Mouse (Mus musculus): ENCODE measurements around the gene Spout1. TPM values are rescaled to one million over a fixed set of nuclear protein-coding genes. Genes with fewer than 3 reads are reported as not detected.
"Not testable (repeated sequence)": the region's sequence is repeated elsewhere in the genome, so short reads cannot be mapped to it uniquely, and the experiment has no call there.

Gene Spout1
- polyA plus RNA-seq, 1 experiment from 2014 or later: 59.0 TPM

- peaks cover 26% of the 10 kb centered on the region for H3K4me1 ChIP-seq (replicated peaks)
- H3K27ac ChIP-seq (replicated peaks): no peak overlapping the region
- ATAC-seq (ENCODE audit: low read depth): no peak
- WGBS: 89% methylated on average over 8 of the region's 8 CpGs
- no peaks in the 10 kb centered on the region for H3K9me3 ChIP-seq
- no peak overlapping the region for H3K4me3 ChIP-seq
- peaks cover 46% of the 10 kb centered on the region for H3K36me3 ChIP-seq
- no peak overlapping the region for H3K9ac ChIP-seq
- no peaks in the 10 kb centered on the region for H3K27me3 ChIP-seq
- no peak overlapping the region for H3K4me2 ChIP-seq
Measured at GRCm38 (mm10) chr2:30175897-30176296, 2.4 kb downstream of the Spout1 start.

- ATAC-seq (ENCODE audit: low read depth): no peak
- H3K9ac ChIP-seq: no peak overlapping the region
- no peaks in the 10 kb centered on the region for H3K27me3 ChIP-seq
- no peak overlapping the region for H3K4me3 ChIP-seq
- no peak overlapping the region for H3K4me2 ChIP-seq
- WGBS: 97% methylated on average over 20 of the region's 20 CpGs
- peaks cover 46% of the 10 kb centered on the region for H3K36me3 ChIP-seq
- H3K9me3 ChIP-seq: no peaks in the 10 kb centered on the region
- peaks cover 26% of the 10 kb centered on the region for H3K4me1 ChIP-seq (replicated peaks)
- no peak overlapping the region for H3K27ac ChIP-seq (replicated peaks)
Measured at GRCm38 (mm10) chr2:30173541-30174240, 4.6 kb downstream of the Spout1 start.

- Histone ChIP-seq H3K4me1 (replicated peaks) (peaks cover 16% of the 10 kb centered on the region), H3K4me2 (peak overlapping the region; percentile 95), H3K36me3 (peaks cover 45% of the 10 kb centered on the region), H3K9ac (peak overlapping the region; percentile 82), H3K27me3 (no peaks in the 10 kb centered on the region), H3K4me3 (peak overlapping the region; percentile 58), H3K9me3 (0 out of 2 replicates have a peak, but pooled peaks cover under 1% of the 10 kb centered on the region), H3K27ac (replicated peaks) (peak overlapping the region; percentile 93)
- ATAC-seq (ENCODE audit: low read depth): peak; percentile 61; the same call in 1 of the 2 replicates
- 1% methylated on average over 19 of the region's 19 CpGs for WGBS
Measured at GRCm38 (mm10) chr2:30171997-30172382, 6.3 kb downstream of the Spout1 start.

DNA sequence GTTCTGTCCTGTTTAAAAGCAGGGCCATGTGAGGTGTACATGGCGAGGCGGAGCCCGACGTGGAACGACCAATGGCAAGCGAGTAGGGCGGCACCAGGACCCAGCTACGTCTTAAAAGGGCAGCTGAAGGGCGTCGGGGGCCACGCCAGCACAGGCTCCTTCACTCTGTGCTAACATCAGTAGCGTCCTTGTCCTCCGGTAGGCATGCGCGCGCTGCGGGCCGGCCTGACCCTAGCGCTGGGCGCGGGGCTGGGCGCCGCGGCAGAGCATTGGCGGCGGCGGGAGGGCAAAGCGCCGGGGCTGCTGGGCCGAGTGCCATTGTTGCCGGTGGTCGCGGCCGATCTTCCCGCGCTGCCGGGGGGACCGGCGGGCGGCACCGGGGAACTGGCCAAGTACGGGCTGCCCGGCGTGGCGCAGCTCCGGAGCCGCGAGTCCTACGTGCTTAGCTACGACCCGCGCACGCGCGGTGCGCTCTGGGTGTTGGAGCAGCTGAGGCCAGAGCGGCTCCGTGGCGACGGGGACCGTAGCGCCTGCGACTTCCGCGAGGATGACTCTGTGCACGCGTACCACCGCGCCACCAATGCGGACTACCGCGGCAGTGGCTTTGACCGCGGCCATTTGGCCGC is 6.8 kb downstream of the Spout1 start, which contains the start of gene Endog:
Gene Endog (plus strand): TSS at position 123 of the 626 bp plus-strand sequence.
- WGBS: under 1% methylated on average over 74 of the region's 75 CpGs
- 0 out of 2 replicates have a peak, but pooled peaks cover 5% of the 10 kb centered on the region for H3K9me3 ChIP-seq
- peak within 1 kb of the TSS; percentile 95 for H3K4me2 ChIP-seq
- peak; percentile 96 for ATAC-seq (ENCODE audit: low read depth)
- no peaks in the 10 kb centered on the region for H3K27me3 ChIP-seq
- H3K4me3 ChIP-seq: peak within 1 kb of the TSS; percentile 58
- H3K36me3 ChIP-seq: peaks cover 40% of the 10 kb centered on the region
- H3K27ac ChIP-seq (replicated peaks): peak within 1 kb of the TSS; percentile 93
- peaks cover 14% of the 10 kb centered on the region for H3K4me1 ChIP-seq (replicated peaks)
- H3K9ac ChIP-seq: peak within 1 kb of the TSS; percentile 82

DNA sequence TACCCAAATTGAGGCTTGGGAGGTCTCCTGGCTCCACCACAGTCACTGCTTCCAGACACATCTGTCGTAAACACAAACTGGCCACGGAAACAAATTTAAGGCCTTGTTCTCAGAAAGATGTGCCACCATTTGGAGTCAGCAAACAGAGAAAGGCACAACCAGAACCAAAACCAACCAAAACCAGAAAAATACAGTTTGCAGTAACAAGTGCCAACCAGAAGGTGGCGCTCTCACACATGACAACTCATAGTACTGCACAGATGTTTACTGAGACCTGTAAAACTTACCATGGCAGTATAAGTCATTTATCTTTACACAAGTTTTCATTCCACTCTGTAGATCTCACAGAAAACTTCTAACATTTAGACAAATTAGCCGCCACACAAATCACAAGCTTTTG is 11.6 kb downstream of the Spout1 start:
- Histone ChIP-seq H3K9me3 (0 out of 2 replicates have a peak, but pooled peaks cover 5% of the 10 kb centered on the region), H3K9ac (no peak overlapping the region), H3K4me2 (no peak overlapping the region), H3K27ac (replicated peaks) (no peak overlapping the region), H3K36me3 (no peaks in the 10 kb centered on the region), H3K4me1 (replicated peaks) (no peaks in the 10 kb centered on the region), H3K4me3 (no peak overlapping the region), H3K27me3 (no peaks in the 10 kb centered on the region)
- WGBS: 63% methylated on average over 4 of the region's 4 CpGs
- ATAC-seq (ENCODE audit: low read depth): no peak

DNA sequence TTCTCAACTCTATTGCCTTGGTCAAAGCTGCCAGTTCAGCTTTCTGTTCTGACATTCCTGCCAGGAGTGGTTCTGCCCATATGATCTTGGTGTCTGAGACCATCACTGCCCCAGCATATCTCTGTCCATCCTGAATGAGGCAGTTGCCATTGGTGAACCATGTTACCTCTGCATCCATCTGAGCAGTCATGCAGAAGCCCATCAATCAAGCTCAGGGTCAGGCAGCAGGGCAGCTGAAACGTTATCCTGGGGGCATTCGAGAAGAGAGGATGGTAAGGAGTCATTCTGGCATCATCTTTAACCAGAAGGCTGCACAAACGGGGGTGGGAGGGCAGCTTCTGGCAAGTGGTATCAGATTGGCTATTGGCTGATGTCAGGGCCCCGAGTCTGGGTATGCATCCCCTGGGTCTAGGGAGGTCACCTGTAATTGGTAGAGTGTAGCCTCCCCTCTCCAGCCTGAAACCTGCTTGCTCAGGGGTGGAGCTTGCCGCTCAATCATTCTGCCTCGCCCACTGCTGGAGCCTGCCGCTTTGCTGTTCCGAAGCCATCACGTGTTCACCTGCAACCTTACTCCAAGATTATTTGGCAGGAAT is 13.8 kb downstream of the Spout1 start:
- Histone ChIP-seq H3K9ac (no peak overlapping the region), H3K9me3 (0 out of 2 replicates have a peak, but pooled peaks cover 5% of the 10 kb centered on the region), H3K27ac (replicated peaks) (no peak overlapping the region), H3K27me3 (no peaks in the 10 kb centered on the region), H3K4me1 (replicated peaks) (no peaks in the 10 kb centered on the region), H3K4me3 (no peak overlapping the region), H3K4me2 (no peak overlapping the region), H3K36me3 (no peaks in the 10 kb centered on the region)
- ATAC-seq (ENCODE audit: low read depth): no peak
- 58% methylated on average over 9 of the region's 9 CpGs for WGBS

- Histone ChIP-seq H3K36me3 (no peaks in the 10 kb centered on the region), H3K27ac (replicated peaks) (no peak overlapping the region), H3K9me3 (0 out of 2 replicates have a peak, but pooled peaks cover 2% of the 10 kb centered on the region), H3K4me3 (no peak overlapping the region), H3K4me1 (replicated peaks) (no peaks in the 10 kb centered on the region), H3K4me2 (no peak overlapping the region), H3K27me3 (no peaks in the 10 kb centered on the region), H3K9ac (no peak overlapping the region)
- ATAC-seq (ENCODE audit: low read depth): no peak
Measured at GRCm38 (mm10) chr2:30161809-30162208, 16.4 kb downstream of the Spout1 start.

DNA sequence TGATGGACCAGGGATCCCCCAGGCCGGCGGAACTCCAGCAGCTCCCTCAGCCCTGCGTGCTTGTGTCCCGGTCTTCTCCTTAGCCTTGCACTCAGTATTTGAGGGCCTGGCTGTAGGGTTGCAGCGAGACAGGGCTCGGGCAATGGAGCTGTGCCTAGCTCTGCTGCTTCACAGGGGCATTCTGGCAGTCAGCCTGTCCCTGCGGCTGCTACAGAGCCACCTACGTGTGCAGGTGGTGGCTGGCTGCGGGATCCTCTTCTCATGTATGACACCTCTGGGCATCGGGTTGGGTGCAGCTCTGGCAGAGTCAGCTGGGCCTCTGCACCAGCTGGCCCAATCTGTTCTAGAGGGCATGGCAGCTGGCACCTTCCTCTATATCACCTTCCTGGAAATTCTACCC is 18.4 kb downstream of the Spout1 start:
- ATAC-seq (ENCODE audit: low read depth); H3K36me3 ChIP-seq; H3K27me3 ChIP-seq; H3K4me3 ChIP-seq; H3K9ac ChIP-seq; H3K9me3 ChIP-seq; H3K4me2 ChIP-seq; H3K4me1 ChIP-seq (replicated peaks); H3K27ac ChIP-seq (replicated peaks): not testable (repeated sequence)
- 93% methylated on average over 7 of the region's 10 CpGs for WGBS

DNA sequence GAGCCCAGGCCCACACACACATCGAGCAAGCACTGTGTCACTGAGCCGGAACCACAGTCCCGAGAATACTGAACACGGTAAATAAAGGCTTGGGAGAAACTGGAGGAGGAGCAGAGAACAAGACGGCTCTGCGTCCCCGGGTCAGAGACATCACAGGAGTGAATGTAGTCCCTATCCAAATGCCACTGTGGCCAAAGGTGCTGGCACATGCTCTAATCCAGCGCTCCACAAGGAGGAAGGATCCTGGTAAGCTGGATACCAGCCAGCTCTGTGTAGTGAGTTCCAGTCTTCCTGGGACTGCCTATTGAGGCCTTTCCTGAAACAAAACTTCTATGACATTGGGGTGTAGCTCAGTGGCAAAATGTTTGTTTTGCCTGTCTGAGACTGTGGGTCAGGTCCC is 25.6 kb downstream of the Spout1 start:
- no peaks in the 10 kb centered on the region for H3K9me3 ChIP-seq
- H3K9ac ChIP-seq: no peak overlapping the region
- ATAC-seq (ENCODE audit: low read depth): no peak
- H3K27ac ChIP-seq (replicated peaks): no peak overlapping the region
- 81% methylated on average over 8 of the region's 8 CpGs for WGBS
- peaks cover 48% of the 10 kb centered on the region for H3K36me3 ChIP-seq
- no peak overlapping the region for H3K4me2 ChIP-seq
- no peaks in the 10 kb centered on the region for H3K4me1 ChIP-seq (replicated peaks)
- no peaks in the 10 kb centered on the region for H3K27me3 ChIP-seq
- no peak overlapping the region for H3K4me3 ChIP-seq

- no peak overlapping the region for H3K27ac ChIP-seq (replicated peaks)
- no peak overlapping the region for H3K4me2 ChIP-seq
- whole genome bisulfite sequencing: 85% methylated on average over 11 of the region's 11 CpGs
- peaks cover 55% of the 10 kb centered on the region for H3K36me3 ChIP-seq
- H3K4me1 ChIP-seq (replicated peaks): no peaks in the 10 kb centered on the region
- H3K9me3 ChIP-seq: no peaks in the 10 kb centered on the region
- no peak for ATAC-seq (ENCODE audit: low read depth)
- H3K4me3 ChIP-seq: no peak overlapping the region
- no peak overlapping the region for H3K9ac ChIP-seq
- no peaks in the 10 kb centered on the region for H3K27me3 ChIP-seq
Measured at GRCm38 (mm10) chr2:30151840-30152239, 26.4 kb downstream of the Spout1 start.

DNA sequence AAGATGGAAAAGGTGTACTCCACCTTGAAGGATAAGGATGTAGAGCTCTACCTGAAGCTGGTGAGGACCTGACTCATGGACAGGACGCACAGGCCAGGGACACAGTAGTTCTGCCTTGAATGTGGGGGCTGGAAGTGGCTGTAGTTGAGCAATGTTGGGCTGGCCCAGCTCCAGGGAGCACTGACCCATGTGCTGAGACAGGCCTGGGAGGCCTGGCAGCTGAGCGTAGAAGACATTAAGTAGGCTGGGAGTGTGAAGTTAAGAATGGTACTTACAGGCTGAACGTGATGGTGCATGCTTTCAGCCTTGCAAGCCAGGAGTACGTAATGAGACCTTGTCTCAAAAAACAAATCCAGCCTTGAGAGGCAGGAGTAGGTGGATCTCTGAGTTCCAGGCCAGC is 30.8 kb downstream of the Spout1 start:
- no peaks in the 10 kb centered on the region for H3K27me3 ChIP-seq
- no peak overlapping the region for H3K27ac ChIP-seq (replicated peaks)
- ATAC-seq (ENCODE audit: low read depth): no peak
- no peak overlapping the region for H3K9ac ChIP-seq
- no peaks in the 10 kb centered on the region for H3K9me3 ChIP-seq
- H3K4me3 ChIP-seq: no peak overlapping the region
- no peaks in the 10 kb centered on the region for H3K4me1 ChIP-seq (replicated peaks)
- no peak overlapping the region for H3K4me2 ChIP-seq
- H3K36me3 ChIP-seq: peaks cover 94% of the 10 kb centered on the region
- WGBS: 96% methylated on average over 4 of the region's 4 CpGs

GRCm38 (mm10) chr2:30144436-30144835 is 33.8 kb downstream of the Spout1 start:
- H3K9me3 ChIP-seq: no peaks in the 10 kb centered on the region
- 97% methylated on average over 4 of the region's 4 CpGs for WGBS
- H3K4me1 ChIP-seq (replicated peaks): no peaks in the 10 kb centered on the region
- no peak overlapping the region for H3K9ac ChIP-seq
- H3K4me2 ChIP-seq: no peak overlapping the region
- H3K36me3 ChIP-seq: peaks cover 93% of the 10 kb centered on the region
- H3K4me3 ChIP-seq: no peak overlapping the region
- H3K27ac ChIP-seq (replicated peaks): no peak overlapping the region
- H3K27me3 ChIP-seq: no peaks in the 10 kb centered on the region
- ATAC-seq (ENCODE audit: low read depth): no peak

All from neural tube, embryonic 13.5 days (tissue).